Mouse (Mus musculus): ENCODE results near the gene Fam83d.

The Fam83d gene

GRCm38 (mm10) chr2:158745049-158745482, 22.8 kb upstream of the Fam83d start:
- DNase-seq (ENCODE audit: low read depth): peak; percentile 88

GRCm38 (mm10) chr2:158746164-158746563, 21.7 kb upstream of the Fam83d start:
- no peak for DNase-seq (ENCODE audit: low read depth)

- DNase-seq (ENCODE audit: low read depth): no peak
Measured at GRCm38 (mm10) chr2:158749366-158749765, 18.5 kb upstream of the Fam83d start.

- no peak for DNase-seq (ENCODE audit: low read depth)
Measured at GRCm38 (mm10) chr2:158760231-158760630, 7.7 kb upstream of the Fam83d start.

GRCm38 (mm10) chr2:158762339-158762738, 5.6 kb upstream of the Fam83d start:
- DNase-seq (ENCODE audit: low read depth): no peak

GRCm38 (mm10) chr2:158768350-158768749, 457 bp downstream of the Fam83d start:
- DNase-seq (ENCODE audit: low read depth): peak; percentile 78

GRCm38 (mm10) chr2:158768771-158769170, 878 bp downstream of the Fam83d start:
- DNase-seq (ENCODE audit: low read depth): no peak

GRCm38 (mm10) chr2:158770126-158770757, 2.3 kb downstream of the Fam83d start:
- DNase-seq (ENCODE audit: low read depth): no peak

GRCm38 (mm10) chr2:158771066-158771763, 3.3 kb downstream of the Fam83d start:
- no peak for DNase-seq (ENCODE audit: low read depth)

- DNase-seq (ENCODE audit: low read depth): no peak
Measured at GRCm38 (mm10) chr2:158772808-158773207, 4.9 kb downstream of the Fam83d start.

- no peak for DNase-seq (ENCODE audit: low read depth)
Measured at GRCm38 (mm10) chr2:158774886-158775285, 7.0 kb downstream of the Fam83d start.

GRCm38 (mm10) chr2:158776716-158777115, 8.8 kb downstream of the Fam83d start:
- DNase-seq (ENCODE audit: low read depth): no peak

- DNase-seq (ENCODE audit: low read depth): no peak
Measured at GRCm38 (mm10) chr2:158777490-158777889, 9.6 kb downstream of the Fam83d start.

- no peak for DNase-seq (ENCODE audit: low read depth)
Measured at GRCm38 (mm10) chr2:158778349-158778748, 10.5 kb downstream of the Fam83d start.

GRCm38 (mm10) chr2:158781126-158781525, 13.2 kb downstream of the Fam83d start:
- no peak for DNase-seq (ENCODE audit: low read depth)

GRCm38 (mm10) chr2:158786927-158787795, 19.3 kb downstream of the Fam83d start:
- no peak for DNase-seq (ENCODE audit: low read depth)

GRCm38 (mm10) chr2:158794494-158795004, 26.7 kb downstream of the Fam83d start, which contains the start of gene Dhx35:
Gene Dhx35 (plus strand): TSS chr2:158794807.
- peak; percentile 96 for DNase-seq (ENCODE audit: low read depth)

GRCm38 (mm10) chr2:158795043-158795442, 27.1 kb downstream of the Fam83d start:
- DNase-seq (ENCODE audit: low read depth): no peak

GRCm38 (mm10) chr2:158795875-158796274, 28.0 kb downstream of the Fam83d start:
- DNase-seq (ENCODE audit: low read depth): no peak

GRCm38 (mm10) chr2:158799328-158799727, 31.4 kb downstream of the Fam83d start:
- no peak for DNase-seq (ENCODE audit: low read depth)

- DNase-seq (ENCODE audit: low read depth): no peak
Measured at GRCm38 (mm10) chr2:158800788-158801187, 32.9 kb downstream of the Fam83d start.

GRCm38 (mm10) chr2:158803575-158803974, 35.7 kb downstream of the Fam83d start:
- DNase-seq (ENCODE audit: low read depth): no peak

Data from induced T-regulatory cell, adult 2 months (primary cell).